In genomic region chr14:122684811-122685210, GRCm38 (mm10) we compare ENCODE assay signal across 15 mouse cellular contexts.
DNase-seq lines count a peak whose midpoint lies in the region; ATAC-seq and TF ChIP-seq lines count a peak whose summit lies in the region.
"Had no signal": no experiment of that assay in that cellular context is flagged by ENCODE, and none has a peak within 500 bp of the region (broad histone marks: within the 10 kb centered on the region; RNA-seq: fewer than 3 reads in every experiment).

No protein-coding gene starts in this region.

- H3K4me2 ChIP-seq in forebrain, postnatal 0 days (ENCODE audit: low read depth) = no peak overlapping the region
- no peak overlapping the region for H3K4me2 ChIP-seq in midbrain, embryonic 11.5 days
- no peak overlapping the region for H3K4me2 ChIP-seq in hindbrain, embryonic 16.5 days (ENCODE audit: low read length)
- H3K4me2 ChIP-seq: embryonic facial prominence, embryonic 12.5 days; liver, embryonic 12.5 days had no signal

- H3K4me1 ChIP-seq in forebrain, embryonic 10.5 days = peaks cover 24% of the 10 kb centered on the region
- H3K4me1 ChIP-seq in forebrain, postnatal 0 days (ENCODE audit: insufficient read depth) = no peaks in the 10 kb centered on the region
- no peaks in the 10 kb centered on the region for H3K4me1 ChIP-seq in midbrain, embryonic 11.5 days (ENCODE audit: control insufficient read depth, insufficient read depth, low read length)
- H3K4me1 ChIP-seq in midbrain, embryonic 10.5 days = peaks cover 19% of the 10 kb centered on the region
- H3K4me1 ChIP-seq in hindbrain, embryonic 16.5 days (ENCODE audit: control insufficient read depth, insufficient read depth, low read depth, low read length) = peaks cover 3% of the 10 kb centered on the region
- H3K4me1 ChIP-seq: liver, embryonic 12.5 days had no signal

- no peaks in the 10 kb centered on the region for H3K27me3 ChIP-seq in forebrain, embryonic 10.5 days (ENCODE audit: poor library complexity, severe bottlenecking)
- H3K27me3 ChIP-seq in forebrain, postnatal 0 days (ENCODE audit: insufficient read depth, low read length) = no peaks in the 10 kb centered on the region
- no peaks in the 10 kb centered on the region for H3K27me3 ChIP-seq in midbrain, embryonic 11.5 days (ENCODE audit: control insufficient read depth, insufficient read depth, low read length)
- no peaks in the 10 kb centered on the region for H3K27me3 ChIP-seq in midbrain, embryonic 10.5 days (ENCODE audit: low read depth, poor library complexity, severe bottlenecking)
- H3K27me3 ChIP-seq in hindbrain, embryonic 16.5 days (replicated peaks; ENCODE audit: control insufficient read depth, insufficient read depth, low read length) = no peaks in the 10 kb centered on the region
- H3K27me3 ChIP-seq: embryonic facial prominence, embryonic 12.5 days; liver, embryonic 12.5 days had no signal

- TF ChIP-seq CTCF in forebrain, postnatal 0 days (IDR thresholded peaks at IDR 0.05; ENCODE audit: low read depth) = no peak

- whole genome bisulfite sequencing in forebrain, embryonic 10.5 days = 61% methylated on average over 2 of the region's 2 CpGs
- 8% methylated on average over 2 of the region's 2 CpGs for WGBS in forebrain, postnatal 0 days
- 49% methylated on average over 2 of the region's 2 CpGs for WGBS in midbrain, embryonic 11.5 days
- 69% methylated on average over 2 of the region's 2 CpGs for WGBS in midbrain, embryonic 10.5 days
- WGBS in hindbrain, embryonic 16.5 days = 7% methylated on average over 2 of the region's 2 CpGs

- no peak overlapping the region for H3K4me3 ChIP-seq in forebrain, embryonic 10.5 days
- no peak overlapping the region for H3K4me3 ChIP-seq in forebrain, postnatal 0 days (ENCODE audit: low read depth, low read length)
- H3K4me3 ChIP-seq in midbrain, embryonic 11.5 days (ENCODE audit: low read depth, low read length) = no peak overlapping the region
- no peak overlapping the region for H3K4me3 ChIP-seq in midbrain, embryonic 10.5 days
- no peak overlapping the region for H3K4me3 ChIP-seq in hindbrain, embryonic 16.5 days (ENCODE audit: low read length)
- H3K4me3 ChIP-seq: embryonic facial prominence, embryonic 12.5 days; heart, adult 2 months; left cerebral cortex, adult 2 months; liver, embryonic 12.5 days had no signal

- H3K9ac ChIP-seq in forebrain, postnatal 0 days = no peak overlapping the region
- no peak overlapping the region for H3K9ac ChIP-seq in midbrain, embryonic 11.5 days (ENCODE audit: low read length)
- H3K9ac ChIP-seq in hindbrain, embryonic 16.5 days (ENCODE audit: low read depth, low read length) = no peak overlapping the region
- H3K9ac ChIP-seq: embryonic facial prominence, embryonic 12.5 days; liver, embryonic 12.5 days had no signal

- H3K9me3 ChIP-seq in forebrain, embryonic 10.5 days = no peaks in the 10 kb centered on the region
- no peaks in the 10 kb centered on the region for H3K9me3 ChIP-seq in forebrain, postnatal 0 days (ENCODE audit: low read length)
- H3K9me3 ChIP-seq in midbrain, embryonic 11.5 days (ENCODE audit: control insufficient read depth, low read length) = no peaks in the 10 kb centered on the region
- no peaks in the 10 kb centered on the region for H3K9me3 ChIP-seq in midbrain, embryonic 10.5 days (replicated peaks)
- no peaks in the 10 kb centered on the region for H3K9me3 ChIP-seq in hindbrain, embryonic 16.5 days (ENCODE audit: control insufficient read depth, low read length)
- H3K9me3 ChIP-seq: embryonic facial prominence, embryonic 12.5 days; liver, embryonic 12.5 days had no signal

- no peaks in the 10 kb centered on the region for H3K36me3 ChIP-seq in forebrain, embryonic 10.5 days (replicated peaks)
- H3K36me3 ChIP-seq in forebrain, postnatal 0 days (ENCODE audit: insufficient read depth) = no peaks in the 10 kb centered on the region
- no peaks in the 10 kb centered on the region for H3K36me3 ChIP-seq in midbrain, embryonic 11.5 days (ENCODE audit: control insufficient read depth, insufficient read depth, low read length)
- no peaks in the 10 kb centered on the region for H3K36me3 ChIP-seq in midbrain, embryonic 10.5 days
- H3K36me3 ChIP-seq in hindbrain, embryonic 16.5 days (ENCODE audit: control insufficient read depth, insufficient read depth, low read length) = no peaks in the 10 kb centered on the region
- H3K36me3 ChIP-seq: embryonic facial prominence, embryonic 12.5 days; liver, embryonic 12.5 days had no signal

- H3K27ac ChIP-seq in forebrain, embryonic 10.5 days = 0 out of 2 replicates have a peak overlapping the region, but pooled peaks have one; percentile 17
- H3K27ac ChIP-seq in forebrain, postnatal 0 days (ENCODE audit: low read depth, low read length) = no peak overlapping the region
- H3K27ac ChIP-seq in midbrain, embryonic 11.5 days (ENCODE audit: low read depth, low read length) = no peak overlapping the region
- H3K27ac ChIP-seq in midbrain, embryonic 10.5 days (replicated peaks) = no peak overlapping the region
- peak overlapping the region; percentile 2 for H3K27ac ChIP-seq in hindbrain, embryonic 16.5 days (ENCODE audit: low read depth, low read length)
- H3K27ac ChIP-seq: embryonic facial prominence, embryonic 12.5 days; heart, adult 2 months; left cerebral cortex, adult 2 months; liver, embryonic 12.5 days had no signal

- no peak for DNase-seq in forebrain, embryonic 10.5 days (ENCODE audit: extremely low spot score, low spot score)
- no peak for DNase-seq in forebrain, postnatal 0 days
- peak; percentile 82 for DNase-seq in midbrain, embryonic 11.5 days (ENCODE audit: low spot score, missing footprints)
- no peak for DNase-seq in midbrain, embryonic 10.5 days (ENCODE audit: low spot score)
- peak; percentile 69 for DNase-seq in retina, postnatal 1 day
- no peak for DNase-seq in urinary bladder, postnatal 25 days (ENCODE audit: low spot score)
- DNase-seq in heart, adult 9 months (ENCODE audit: low spot score in 2 of 2) = no peak
- DNase-seq: heart, adult 2 months; kidney, postnatal 14 days; lung, postnatal 4 days; right cerebral cortex, postnatal 14 days had no signal

- ATAC-seq in forebrain, postnatal 0 days = no peak
- peak; percentile 46; the same call in 1 of the 2 replicates for ATAC-seq in midbrain, embryonic 11.5 days (ENCODE audit: low FRiP score)
- peak; percentile 84 for ATAC-seq in hindbrain, embryonic 16.5 days
- ATAC-seq: liver, embryonic 12.5 days had no signal

Comparison
In these comparisons a context has a peak if more than half of its experiments do, and no peak if none do; other contexts are left out.
1. DNase-seq: peak in midbrain, embryonic 11.5 days (single experiment) and retina, postnatal 1 day (single experiment); none in forebrain, embryonic 10.5 days (single experiment), forebrain, postnatal 0 days (single experiment), midbrain, embryonic 10.5 days (single experiment), urinary bladder, postnatal 25 days (single experiment) and heart, adult 9 months (0 of 2).
2. H3K27ac ChIP-seq: peak in forebrain, embryonic 10.5 days (single experiment) and hindbrain, embryonic 16.5 days (single experiment); none in forebrain, postnatal 0 days (single experiment), midbrain, embryonic 11.5 days (single experiment) and midbrain, embryonic 10.5 days (single experiment).